Comparison of ENCODE assay signal across 11 mouse cellular contexts in the genomic region with DNA sequence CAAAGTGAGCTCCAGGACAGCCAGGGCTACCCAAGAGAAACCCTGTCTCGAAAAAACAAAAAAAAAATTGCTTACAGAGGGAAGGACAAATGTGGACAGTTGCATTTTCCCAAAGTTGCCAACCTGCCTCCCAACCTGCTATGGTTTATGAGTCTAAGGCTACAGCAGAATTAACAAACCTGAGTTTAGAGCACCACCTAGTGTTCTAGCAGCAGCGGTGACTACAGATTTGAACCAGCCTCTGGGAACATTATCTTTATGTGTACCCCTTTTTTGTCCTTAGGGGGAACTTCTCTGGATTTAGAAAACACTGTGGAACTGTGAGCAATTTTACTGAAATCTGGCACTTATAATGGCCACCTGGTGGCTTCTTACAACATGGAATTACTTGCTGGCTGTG. TPM values are rescaled to one million over a fixed set of nuclear protein-coding genes. Genes with fewer than 3 reads are reported as not detected.
DNase-seq lines count a peak whose midpoint lies in the region; ATAC-seq lines count a peak whose summit lies in the region.
"Had no signal": no experiment of that assay in that cellular context is flagged by ENCODE, and none has a peak within 500 bp of the region (broad histone marks: within the 10 kb centered on the region; RNA-seq: fewer than 3 reads in every experiment).

No protein-coding gene starts in this region.

- H3K27me3 ChIP-seq in hindbrain, embryonic 11.5 days (ENCODE audit: control insufficient read depth, insufficient read depth, low read length) = no peaks in the 10 kb centered on the region
- no peaks in the 10 kb centered on the region for H3K27me3 ChIP-seq in hindbrain, embryonic 13.5 days
- no peaks in the 10 kb centered on the region for H3K27me3 ChIP-seq in splenic B cell, adult 2 months (ENCODE audit: control insufficient read depth, insufficient read depth, low read length, poor library complexity, severe bottlenecking)
- H3K27me3 ChIP-seq: liver, embryonic 15.5 days had no signal

- no peaks in the 10 kb centered on the region for H3K4me1 ChIP-seq in hindbrain, embryonic 11.5 days (replicated peaks; ENCODE audit: control insufficient read depth, insufficient read depth, low read length)
- H3K4me1 ChIP-seq in hindbrain, embryonic 13.5 days (replicated peaks) = no peaks in the 10 kb centered on the region
- H3K4me1 ChIP-seq: liver, embryonic 15.5 days had no signal

- H3K36me3 ChIP-seq in hindbrain, embryonic 11.5 days (ENCODE audit: control insufficient read depth, insufficient read depth, low read length) = no peaks in the 10 kb centered on the region
- no peaks in the 10 kb centered on the region for H3K36me3 ChIP-seq in hindbrain, embryonic 13.5 days
- no peaks in the 10 kb centered on the region for H3K36me3 ChIP-seq in splenic B cell, adult 2 months (ENCODE audit: control insufficient read depth, insufficient read depth, low read length, poor library complexity, severe bottlenecking)
- H3K36me3 ChIP-seq: liver, embryonic 15.5 days had no signal

- no peaks in the 10 kb centered on the region for H3K9me3 ChIP-seq in hindbrain, embryonic 11.5 days (ENCODE audit: control insufficient read depth, low read length)
- no peaks in the 10 kb centered on the region for H3K9me3 ChIP-seq in hindbrain, embryonic 13.5 days
- H3K9me3 ChIP-seq: liver, embryonic 15.5 days had no signal

- peak; percentile 14 for DNase-seq in hindbrain, embryonic 11.5 days (ENCODE audit: low spot score)
- DNase-seq in lung, postnatal 10 days = peak; percentile 2
- no peak for DNase-seq in lung, postnatal 14 days
- peak; percentile 35 for DNase-seq in adipocyte (ENCODE audit: low spot score)
- peak; percentile 47 for DNase-seq in splenic B cell, adult 2 months (ENCODE audit: low read depth, low spot score)
- no peak for DNase-seq in thymus, postnatal 0 days (ENCODE audit: low spot score)
- DNase-seq: heart, postnatal 4 days; kidney, postnatal 14 days; right cerebral cortex, postnatal 14 days had no signal

- no peak overlapping the region for H3K4me2 ChIP-seq in hindbrain, embryonic 11.5 days (replicated peaks; ENCODE audit: low read depth, low read length)
- H3K4me2 ChIP-seq in hindbrain, embryonic 13.5 days = no peak overlapping the region
- H3K4me2 ChIP-seq: liver, embryonic 15.5 days had no signal

- no peak for ATAC-seq in hindbrain, embryonic 11.5 days (ENCODE audit: low FRiP score)
- ATAC-seq in hindbrain, embryonic 13.5 days (ENCODE audit: low FRiP score) = no peak

- H3K4me3 ChIP-seq in hindbrain, embryonic 11.5 days (ENCODE audit: low read depth, low read length) = no peak overlapping the region
- no peak overlapping the region for H3K4me3 ChIP-seq in hindbrain, embryonic 13.5 days
- H3K4me3 ChIP-seq: liver, embryonic 15.5 days had no signal

- no peak overlapping the region for H3K27ac ChIP-seq in hindbrain, embryonic 11.5 days (ENCODE audit: low read depth, low read length)
- no peak overlapping the region for H3K27ac ChIP-seq in hindbrain, embryonic 13.5 days
- H3K27ac ChIP-seq: liver, embryonic 15.5 days had no signal

- H3K9ac ChIP-seq in hindbrain, embryonic 11.5 days (ENCODE audit: low read depth, low read length) = no peak overlapping the region
- H3K9ac ChIP-seq in hindbrain, embryonic 13.5 days = no peak overlapping the region
- H3K9ac ChIP-seq: liver, embryonic 15.5 days had no signal

- WGBS in hindbrain, embryonic 11.5 days = 5% methylated on average over 2 of the region's 2 CpGs
- 17% methylated on average over 2 of the region's 2 CpGs for WGBS in hindbrain, embryonic 13.5 days

RNA-seq across cellular contexts. Expression of a gene that starts 16.8 kb away (rescaled TPM):
- 21.9 and 26.4 TPM in 2 replicates for polyA plus RNA-seq in hindbrain, embryonic 11.5 days (2014; fragmentation: Nextera tagmentation; extraction: Ambion mirVana)
- polyA plus RNA-seq in hindbrain, embryonic 13.5 days (2015; fragmentation: Nextera tagmentation; extraction: Ambion mirVana) = 15.1 and 16.4 TPM in 2 replicates
- polyA plus RNA-seq in thymus, postnatal 0 days (2015; fragmentation: Nextera tagmentation; extraction: Ambion mirVana) = 7.2 and 8.8 TPM in 2 replicates

Comparison
In these comparisons a context has a peak if more than half of its experiments do, and no peak if none do; other contexts are left out.
1. DNase-seq: peak in hindbrain, embryonic 11.5 days (single experiment), lung, postnatal 10 days (single experiment), adipocyte (single experiment) and splenic B cell, adult 2 months (single experiment); none in lung, postnatal 14 days (single experiment) and thymus, postnatal 0 days (single experiment).